Mouse (Mus musculus): ENCODE results near the gene Oit1.

Gene Oit1

GRCm38 (mm10) chr14:8378685-8379313, at the start of gene Oit1:
TSS of gene Oit1 (minus strand) at chr14:8378754.
- DNase-seq (ENCODE audit: low spot score in 2 of 2) = no peak

GRCm38 (mm10) chr14:8422833-8423232, 44.3 kb upstream of the Oit1 start:
- DNase-seq (ENCODE audit: low spot score in 2 of 2) = no peak

GRCm38 (mm10) chr14:8421199-8421787, 42.7 kb upstream of the Oit1 start:
- no peak for DNase-seq (ENCODE audit: low spot score in 2 of 2)

GRCm38 (mm10) chr14:8418610-8419009, 40.1 kb upstream of the Oit1 start:
- no peak for DNase-seq (ENCODE audit: low spot score in 2 of 2)

- DNase-seq (ENCODE audit: low spot score in 2 of 2) = no peak
Measured at GRCm38 (mm10) chr14:8405946-8406345, 27.4 kb upstream of the Oit1 start.

GRCm38 (mm10) chr14:8403310-8403709, 24.8 kb upstream of the Oit1 start:
- no peak for DNase-seq (ENCODE audit: low spot score in 2 of 2)

GRCm38 (mm10) chr14:8398507-8398906, 20.0 kb upstream of the Oit1 start:
- no peak for DNase-seq (ENCODE audit: low spot score in 2 of 2)

- no peak for DNase-seq (ENCODE audit: low spot score in 2 of 2)
Measured at GRCm38 (mm10) chr14:8395690-8396287, 17.2 kb upstream of the Oit1 start.

GRCm38 (mm10) chr14:8392181-8392825, 13.7 kb upstream of the Oit1 start:
- no peak for DNase-seq (ENCODE audit: low spot score in 2 of 2)

- DNase-seq (ENCODE audit: low spot score in 2 of 2) = no peak
Measured at GRCm38 (mm10) chr14:8369394-8369793, 9.2 kb downstream of the Oit1 start.

GRCm38 (mm10) chr14:8368900-8369299, 9.7 kb downstream of the Oit1 start:
- no peak for DNase-seq (ENCODE audit: low spot score in 2 of 2)

- no peak for DNase-seq (ENCODE audit: low spot score in 2 of 2)
Measured at GRCm38 (mm10) chr14:8367727-8368520, 10.6 kb downstream of the Oit1 start.

GRCm38 (mm10) chr14:8367121-8367520, 11.4 kb downstream of the Oit1 start:
- no peak for DNase-seq (ENCODE audit: low spot score in 2 of 2)

GRCm38 (mm10) chr14:8365833-8366232, 12.7 kb downstream of the Oit1 start:
- no peak for DNase-seq (ENCODE audit: low spot score in 2 of 2)

GRCm38 (mm10) chr14:8356836-8357235, 21.7 kb downstream of the Oit1 start:
- no peak for DNase-seq (ENCODE audit: low spot score in 2 of 2)

- peak; percentile 78 to 85 for DNase-seq (ENCODE audit: low spot score in 2 of 2)
Measured at GRCm38 (mm10) chr14:8355999-8356501, 22.5 kb downstream of the Oit1 start.

GRCm38 (mm10) chr14:8348927-8349326, 29.6 kb downstream of the Oit1 start:
- DNase-seq (ENCODE audit: low spot score in 2 of 2) = no peak

- peak; percentile 84 to 85 for DNase-seq (ENCODE audit: low spot score in 2 of 2)
Measured at GRCm38 (mm10) chr14:8346255-8346997, 32.1 kb downstream of the Oit1 start.

- DNase-seq (ENCODE audit: low spot score in 2 of 2) = no peak
Measured at GRCm38 (mm10) chr14:8345566-8345965, 33.0 kb downstream of the Oit1 start.

GRCm38 (mm10) chr14:8342509-8343106, 35.9 kb downstream of the Oit1 start:
- no peak for DNase-seq (ENCODE audit: low spot score in 2 of 2)

- no peak for DNase-seq (ENCODE audit: low spot score in 2 of 2)
Measured at GRCm38 (mm10) chr14:8340226-8340625, 38.3 kb downstream of the Oit1 start.
